Mouse (Mus musculus) megakaryocyte, embryonic 14.5 days (primary cell): ENCODE results near the gene Klhl32. TPM values are rescaled to one million over a fixed set of nuclear protein-coding genes. Genes with fewer than 3 reads are reported as not detected.

Experiments used
- H3K27me3 ChIP-seq: replicated peaks from 2 replicates; pipeline ENCODE3; 2012; ENCODE audit warnings: inconsistent platforms
- H3K36me3 ChIP-seq: replicated peaks from 2 replicates; pipeline ENCODE3; 2012; ENCODE audit warnings: low read length, inconsistent platforms, mixed read lengths
- H3K4me1 ChIP-seq: 2 replicates; pipeline ENCODE4 v1.6.1; 2012; ENCODE audit warnings: inconsistent platforms
- H3K4me3 ChIP-seq: replicated peaks from 2 replicates; pipeline ENCODE3; 2012; ENCODE audit warnings: moderate library complexity, mild to moderate bottlenecking, inconsistent platforms
- H3K9me3 ChIP-seq: 2 replicates; pipeline ENCODE4 v1.6.1; 2012; ENCODE audit warnings: inconsistent platforms
- FLI1 ChIP-seq: IDR thresholded peaks from 2 replicates; pipeline ENCODE4 v1.6.1; 2012; ENCODE audit warnings: low read length, inconsistent platforms, mixed read lengths
- GATA1 ChIP-seq: IDR thresholded peaks from 3 replicates; pipeline ENCODE4 v1.6.1; 2012; ENCODE audit warnings: mixed read lengths, low read length, inconsistent platforms, borderline replicate concordance
- polyA plus RNA-seq: library from polyadenylated mRNA; stranded (reverse); fragments of >175 nt; gene quantifications from 2 replicates; pipeline ENCODE4 v1.2.3, GENCODE M21; 2012; ENCODE audit warnings: low replicate concordance; ENCODE audit not compliant: insufficient read depth

The Klhl32 gene
- polyA plus RNA-seq, 1 experiment: 0.07 TPM

DNA sequence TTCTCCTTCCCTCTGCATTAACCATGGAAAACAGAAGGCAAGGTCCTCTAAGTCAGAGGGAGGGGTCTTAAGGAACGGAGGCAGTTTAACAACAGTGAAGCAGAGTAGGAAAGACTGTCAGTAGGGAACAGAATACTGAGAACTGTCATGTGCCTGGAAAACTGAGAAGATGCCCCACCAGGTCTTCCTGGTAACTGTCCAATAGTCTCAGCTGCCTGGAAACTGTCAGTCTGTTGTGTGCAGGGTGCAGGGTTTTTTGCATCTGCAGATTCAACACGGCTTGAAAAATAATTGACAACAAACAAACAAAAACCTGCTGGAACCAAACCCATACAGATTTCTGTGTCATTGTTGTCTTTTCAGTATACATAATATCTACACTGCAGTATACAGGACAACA lies 208.6 kb downstream of the Klhl32 start:
- no peaks in the 10 kb centered on the region for H3K4me1 ChIP-seq
- H3K4me3 ChIP-seq: no peak overlapping the region
- no peaks in the 10 kb centered on the region for H3K27me3 ChIP-seq
- no peaks in the 10 kb centered on the region for H3K36me3 ChIP-seq
- H3K9me3 ChIP-seq: 0 out of 2 replicates have a peak, but pooled peaks cover 3% of the 10 kb centered on the region
- no peak for TF ChIP-seq GATA1
- TF ChIP-seq FLI1: no peak

DNA sequence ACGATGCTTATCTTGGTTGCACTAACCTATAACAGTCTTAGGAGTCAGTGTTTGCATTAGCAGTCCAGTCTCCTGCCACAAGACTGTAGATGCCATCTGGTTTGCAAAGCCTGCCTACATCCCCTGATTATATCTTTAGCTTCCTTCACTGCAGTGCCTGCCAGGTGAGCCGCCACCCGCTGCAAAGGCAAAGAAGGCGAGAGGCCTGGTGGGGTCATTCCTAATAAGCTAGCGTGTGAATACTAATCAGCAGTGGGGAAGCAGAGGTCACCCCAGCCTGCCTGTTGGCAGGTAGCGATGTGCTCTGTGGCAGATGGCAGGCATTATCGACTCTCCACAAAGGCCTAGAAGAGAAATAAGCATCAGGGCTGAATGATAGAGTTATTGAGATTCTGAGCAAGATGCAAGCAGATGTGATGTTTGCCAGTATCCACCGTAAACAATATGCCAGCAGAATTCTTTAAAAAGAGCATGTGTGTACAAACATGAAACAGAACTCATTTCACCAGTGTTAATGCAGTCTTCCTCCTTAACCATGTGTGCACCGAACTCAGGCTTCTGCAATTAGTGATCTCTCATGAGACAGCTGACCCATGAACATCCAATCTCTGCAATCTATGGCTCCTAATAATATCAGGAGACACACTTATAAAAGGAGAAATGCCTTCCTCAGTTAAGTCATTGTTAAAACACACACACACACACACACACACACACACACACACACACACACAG lies 219.6 kb downstream of the Klhl32 start:
- H3K36me3 ChIP-seq: no peaks in the 10 kb centered on the region
- H3K27me3 ChIP-seq: no peaks in the 10 kb centered on the region
- H3K4me3 ChIP-seq: no peak overlapping the region
- TF ChIP-seq GATA1 (no peak), FLI1 (no peak)
- no peaks in the 10 kb centered on the region for H3K9me3 ChIP-seq
- no peaks in the 10 kb centered on the region for H3K4me1 ChIP-seq

DNA sequence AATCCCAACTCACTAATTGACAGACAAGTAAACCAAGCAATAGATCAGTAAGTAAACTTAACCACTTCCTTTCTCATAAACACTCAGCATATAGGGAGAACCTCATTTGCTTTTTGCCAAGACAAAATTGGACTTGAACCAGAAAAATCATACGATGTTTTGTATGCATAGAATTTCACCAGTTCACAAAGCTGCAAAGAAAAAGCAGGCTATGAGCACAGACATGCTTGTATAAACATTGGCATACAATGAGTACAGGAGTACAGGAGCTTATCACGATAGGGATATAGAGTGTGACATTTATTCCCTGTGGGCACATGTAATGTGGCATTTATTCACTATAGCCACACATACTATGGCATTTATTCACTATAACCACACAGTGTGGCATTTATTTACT lies 220.5 kb downstream of the Klhl32 start:
- H3K9me3 ChIP-seq: no peaks in the 10 kb centered on the region
- H3K4me1 ChIP-seq: no peaks in the 10 kb centered on the region
- H3K4me3 ChIP-seq: no peak overlapping the region
- no peaks in the 10 kb centered on the region for H3K27me3 ChIP-seq
- no peaks in the 10 kb centered on the region for H3K36me3 ChIP-seq
- TF ChIP-seq GATA1 (no peak), FLI1 (no peak)

DNA sequence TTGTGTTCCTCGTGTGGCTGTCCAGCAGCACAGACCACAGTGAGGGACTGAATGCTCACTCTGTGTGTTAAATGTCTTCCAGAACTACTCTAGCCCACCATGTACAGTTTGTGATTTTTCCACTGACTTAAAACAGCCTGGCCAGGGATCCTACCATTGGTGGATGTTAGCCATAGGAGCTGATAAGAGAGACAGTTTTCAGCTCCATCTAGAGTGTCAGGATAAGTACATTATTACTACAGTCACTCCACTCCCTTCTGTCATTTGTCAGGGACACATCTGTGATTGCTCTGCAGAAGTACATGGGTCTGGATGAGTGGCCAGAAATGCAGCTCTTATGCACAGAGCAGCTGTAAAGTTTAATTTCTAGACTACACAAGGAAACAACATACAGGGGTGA lies 223.1 kb downstream of the Klhl32 start:
- Histone ChIP-seq H3K4me3 (no peak overlapping the region), H3K9me3 (no peaks in the 10 kb centered on the region), H3K36me3 (no peaks in the 10 kb centered on the region), H3K4me1 (no peaks in the 10 kb centered on the region), H3K27me3 (no peaks in the 10 kb centered on the region)
- TF ChIP-seq FLI1: no peak
- no peak for TF ChIP-seq GATA1

DNA sequence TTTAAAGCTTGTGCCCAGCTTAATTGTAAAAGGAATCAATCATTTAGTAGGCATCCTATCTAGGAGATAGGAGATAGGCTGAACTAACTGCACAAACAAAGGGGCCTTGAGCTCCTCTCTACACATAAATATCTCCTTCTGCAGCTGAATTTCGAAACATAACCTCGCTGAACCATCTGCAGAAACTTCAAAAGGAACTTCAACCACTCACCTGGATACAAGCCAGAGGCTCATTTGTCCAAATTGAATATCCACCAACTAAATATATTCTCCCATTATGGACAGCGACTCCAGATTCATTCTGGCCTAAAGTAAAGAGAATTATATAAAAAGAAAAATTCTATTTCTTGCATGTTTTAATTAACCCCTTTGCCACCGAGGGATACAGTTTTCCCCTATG lies 224.2 kb downstream of the Klhl32 start:
- Histone ChIP-seq H3K4me1 (no peaks in the 10 kb centered on the region), H3K4me3 (no peak overlapping the region), H3K9me3 (no peaks in the 10 kb centered on the region), H3K36me3 (no peaks in the 10 kb centered on the region), H3K27me3 (no peaks in the 10 kb centered on the region)
- TF ChIP-seq FLI1 (no peak), GATA1 (no peak)

DNA sequence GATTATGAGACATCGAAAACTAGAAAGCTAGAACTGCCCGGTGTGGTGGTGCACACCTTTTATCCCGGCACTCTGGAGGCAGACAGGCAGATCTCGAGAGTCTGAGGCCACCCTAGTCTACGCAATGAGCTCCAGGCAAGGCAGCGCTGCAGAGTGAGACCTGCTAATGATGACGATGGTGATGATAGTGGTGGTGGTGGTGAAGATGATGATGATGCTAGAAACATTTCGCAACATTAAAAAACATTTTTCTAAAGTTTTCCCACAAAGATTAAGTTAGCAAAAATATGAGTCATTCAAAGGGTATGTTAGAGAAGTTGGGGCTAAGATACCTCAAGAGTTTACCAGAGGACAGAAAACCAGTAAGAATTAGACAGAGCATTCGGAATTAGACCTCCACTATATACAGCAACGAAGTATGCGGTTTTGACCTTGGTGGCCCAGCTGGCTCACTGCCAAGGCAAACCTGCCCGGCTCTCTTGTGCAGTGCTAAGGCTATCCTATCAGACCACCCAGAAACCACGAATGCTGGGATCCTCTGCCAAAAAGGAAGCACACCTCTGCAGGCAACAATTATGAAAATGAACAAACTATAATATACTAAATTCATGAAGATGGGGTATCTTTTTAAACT lies 224.9 kb downstream of the Klhl32 start:
- Histone ChIP-seq H3K27me3 (no peaks in the 10 kb centered on the region), H3K4me3 (no peak overlapping the region), H3K36me3 (no peaks in the 10 kb centered on the region), H3K9me3 (no peaks in the 10 kb centered on the region), H3K4me1 (no peaks in the 10 kb centered on the region)
- TF ChIP-seq GATA1: no peak
- TF ChIP-seq FLI1: no peak

DNA sequence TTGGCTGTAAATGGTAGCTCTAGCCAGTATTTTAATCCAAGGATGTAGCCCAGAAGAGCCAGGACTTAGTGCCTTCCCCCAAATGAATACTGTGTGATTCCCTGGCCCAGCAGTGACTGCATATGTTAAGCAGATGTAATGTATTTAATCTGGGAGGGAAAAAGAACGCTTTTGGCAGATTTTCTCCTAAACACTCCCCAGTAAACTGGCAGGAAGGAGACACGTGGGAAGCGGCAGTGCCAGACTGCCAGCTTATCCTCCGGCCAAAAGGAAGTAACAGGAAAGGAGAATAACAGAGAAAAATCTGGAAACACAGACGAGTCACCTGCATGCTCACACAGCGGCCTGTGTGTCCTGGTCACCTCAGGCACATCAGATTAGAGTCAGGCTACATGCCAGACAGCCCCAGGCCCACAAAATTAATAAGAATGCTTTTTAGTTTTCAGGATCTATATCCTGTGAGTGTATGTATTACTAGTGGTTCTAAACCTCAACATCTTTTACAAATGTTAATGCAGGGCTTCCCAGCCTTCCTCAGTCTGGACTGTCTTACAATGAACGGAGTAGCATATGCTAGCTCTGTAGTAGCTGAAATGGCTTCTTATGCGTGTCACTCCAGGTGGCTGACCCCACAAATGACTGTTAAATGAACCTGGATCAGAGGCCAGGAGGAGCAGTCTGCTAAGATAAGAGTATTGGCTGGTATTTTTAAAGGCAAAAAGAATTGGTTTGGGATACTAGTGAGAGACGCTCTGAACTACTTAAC lies 229.3 kb downstream of the Klhl32 start:
- H3K27me3 ChIP-seq: no peaks in the 10 kb centered on the region
- H3K4me3 ChIP-seq: no peak overlapping the region
- no peaks in the 10 kb centered on the region for H3K9me3 ChIP-seq
- no peaks in the 10 kb centered on the region for H3K4me1 ChIP-seq
- TF ChIP-seq GATA1: no peak
- no peak for TF ChIP-seq FLI1
- peaks cover 8% of the 10 kb centered on the region for H3K36me3 ChIP-seq

DNA sequence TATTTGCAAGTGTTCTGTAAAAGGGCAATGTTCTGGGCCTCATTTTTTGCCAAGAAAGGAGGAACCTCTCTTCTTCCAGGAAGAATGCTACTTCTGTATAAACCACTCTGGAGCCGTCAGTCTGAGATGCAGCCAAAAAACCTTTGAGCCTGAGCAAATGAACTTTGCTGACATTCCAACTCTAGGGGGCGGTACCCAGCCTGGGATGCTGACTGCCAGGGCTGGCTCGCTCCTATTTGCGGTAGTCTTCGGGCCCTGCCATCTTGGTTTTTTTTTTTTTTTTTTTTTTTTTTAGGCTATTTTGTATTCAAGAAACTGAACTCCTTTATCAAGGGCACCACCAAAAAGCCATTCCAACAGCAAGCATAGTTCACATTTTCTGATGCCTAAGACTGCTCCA lies 230.5 kb downstream of the Klhl32 start:
- Histone ChIP-seq H3K4me3 (no peak overlapping the region), H3K9me3 (no peaks in the 10 kb centered on the region), H3K27me3 (no peaks in the 10 kb centered on the region), H3K4me1 (no peaks in the 10 kb centered on the region), H3K36me3 (peaks cover 8% of the 10 kb centered on the region)
- no peak for TF ChIP-seq GATA1
- no peak for TF ChIP-seq FLI1

DNA sequence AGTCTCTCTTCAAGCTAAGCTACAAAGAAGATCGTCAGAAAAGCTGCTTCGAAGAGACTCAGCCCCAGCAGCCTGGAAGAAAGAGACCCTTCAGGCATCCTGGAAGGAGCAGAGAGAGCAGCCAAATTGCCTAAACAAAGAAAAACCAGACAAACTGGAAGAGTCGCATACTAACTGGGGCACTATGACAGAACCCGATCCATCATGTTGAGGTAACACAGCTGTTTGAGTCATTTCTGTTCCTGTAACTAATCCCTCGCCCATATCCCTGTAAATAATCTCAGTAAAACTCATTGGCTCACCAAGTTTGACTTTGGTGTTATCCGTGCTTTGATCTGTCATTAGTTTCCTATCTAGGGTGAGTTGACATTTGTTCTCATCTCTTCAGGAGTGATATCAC lies 230.9 kb downstream of the Klhl32 start:
- Histone ChIP-seq H3K4me3 (no peak overlapping the region), H3K27me3 (no peaks in the 10 kb centered on the region), H3K9me3 (no peaks in the 10 kb centered on the region), H3K36me3 (peaks cover 8% of the 10 kb centered on the region), H3K4me1 (no peaks in the 10 kb centered on the region)
- TF ChIP-seq FLI1 (no peak), GATA1 (no peak)

DNA sequence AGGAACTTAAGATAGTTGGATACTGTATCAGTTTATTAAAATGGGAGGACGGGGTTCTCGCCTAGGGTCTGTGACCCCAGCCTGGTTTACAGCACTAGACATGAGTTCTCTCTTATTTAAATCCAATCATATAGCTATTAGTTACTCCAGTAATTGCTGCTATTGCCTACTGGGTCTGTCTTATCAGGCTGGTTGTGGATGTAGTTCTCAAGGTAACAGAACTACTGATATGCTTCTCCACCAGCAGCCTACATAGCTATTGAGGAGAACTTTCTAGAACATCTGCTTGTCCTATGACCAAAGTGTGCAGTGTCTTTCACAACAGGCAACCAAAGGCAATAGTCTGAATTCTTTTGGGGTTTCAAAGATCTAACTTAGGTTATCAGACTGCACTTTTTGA lies 241.4 kb downstream of the Klhl32 start:
- Histone ChIP-seq H3K36me3 (peaks cover 16% of the 10 kb centered on the region), H3K4me3 (no peak overlapping the region), H3K9me3 (no peaks in the 10 kb centered on the region), H3K27me3 (no peaks in the 10 kb centered on the region), H3K4me1 (no peaks in the 10 kb centered on the region)
- TF ChIP-seq FLI1: no peak
- no peak for TF ChIP-seq GATA1

DNA sequence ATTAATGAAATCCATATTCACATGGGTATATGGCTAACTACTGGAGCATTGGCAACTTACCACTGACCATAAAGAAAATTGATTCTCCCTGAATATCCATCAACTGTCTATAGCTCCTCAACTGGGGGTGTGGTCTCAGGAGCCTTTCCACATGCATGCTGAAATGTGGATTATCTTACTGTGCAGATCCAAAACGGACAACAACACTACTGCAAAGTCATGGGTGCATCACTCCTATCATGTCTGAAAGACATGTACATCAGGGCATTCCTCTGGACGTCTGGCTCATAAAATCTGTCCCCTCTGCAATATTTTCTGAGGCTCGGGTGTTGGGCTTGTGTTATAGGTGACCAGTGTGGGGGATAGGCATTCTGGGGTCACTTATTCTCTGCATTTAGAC lies 241.8 kb downstream of the Klhl32 start:
- Histone ChIP-seq H3K4me1 (no peaks in the 10 kb centered on the region), H3K27me3 (no peaks in the 10 kb centered on the region), H3K4me3 (no peak overlapping the region), H3K9me3 (no peaks in the 10 kb centered on the region), H3K36me3 (peaks cover 18% of the 10 kb centered on the region)
- no peak for TF ChIP-seq FLI1
- no peak for TF ChIP-seq GATA1
